Mouse (Mus musculus) gastrocnemius, adult 2 months (tissue): Measurements from ENCODE around the gene Tmem213. TPM values are rescaled to one million over a fixed set of nuclear protein-coding genes. Genes with fewer than 3 reads are reported as not detected.

Experiments used
- DNase-seq: peaks from one replicate; pipeline ENCODE4 v3.0.0; 2022
- H3K27ac ChIP-seq: fragments of 200-600 bp; 2 replicates; pipeline ENCODE4 v1.8.1; 2022; ENCODE audit warnings: mild to moderate bottlenecking
- H3K4me3 ChIP-seq: fragments of 200-600 bp; 2 replicates; pipeline ENCODE4 v1.8.1; 2022; ENCODE audit warnings: mild to moderate bottlenecking, moderate library complexity
- CTCF ChIP-seq: fragments of 200-600 bp; IDR thresholded peaks from 2 replicates; pipeline ENCODE4 v1.8.1; 2022; ENCODE audit warnings: antibody characterized with exemption, mild to moderate bottlenecking, moderate library complexity
- intact Hi-C: fragments of 180-260 bp; cut with DNase I; formaldehyde crosslinking; loops from one replicate; pipeline ENCODE4 v1.15.1; 2025
- long read RNA-seq, 2 experiments: library from polyadenylated mRNA; stranded (forward); transcript quantifications; one replicate each; pipeline ENCODE4 v2.0.0; 2021
- total RNA-seq, 2 experiments: library from RNA; stranded (reverse); gene quantifications; 2 replicates each; pipeline ENCODE4 v1.2.3; 2021

The Tmem213 gene
- total RNA-seq, result not detected
- long read RNA-seq, experiment 1, partial matches to known transcripts, result 0 of 1 reads
- long read RNA-seq, experiment 1, other reads (novel, unspliced or antisense), result 1 of 1 reads
- long read RNA-seq, experiment 2, result 0 reads

DNA sequence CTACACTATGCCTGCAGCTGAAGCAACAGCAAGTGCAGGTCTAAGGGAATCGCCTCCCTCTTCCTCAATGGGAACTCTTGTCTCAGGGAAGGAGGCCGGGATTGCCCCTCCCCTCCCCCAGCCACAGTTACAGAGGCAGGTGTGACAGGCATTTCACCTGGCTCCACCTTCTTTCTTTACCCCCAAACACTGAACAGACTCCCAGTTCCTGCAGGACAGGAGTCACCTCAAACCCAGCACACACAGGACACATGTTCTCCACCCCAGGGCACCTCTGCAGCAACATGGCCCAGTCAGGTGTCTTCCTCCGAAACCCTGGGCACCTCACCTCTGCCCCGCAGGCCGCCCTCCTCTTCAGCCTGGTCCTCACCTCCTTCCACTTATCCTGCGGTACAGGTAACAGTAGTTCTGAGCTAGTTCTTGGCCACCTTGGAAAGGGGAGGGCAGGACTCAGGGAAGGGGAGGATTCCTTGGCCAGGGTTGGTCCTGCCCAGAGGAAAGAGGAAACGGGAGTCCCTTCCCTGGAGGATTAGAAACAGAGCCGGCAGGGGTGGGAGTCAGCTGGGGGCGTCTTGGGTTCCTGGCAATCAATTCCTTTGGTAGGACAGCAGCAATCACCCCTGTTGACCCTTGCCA lies at the start of gene Tmem213:
Tmem213 (plus strand) TSS at position 96 of the 636 bp plus-strand sequence.
- TF ChIP-seq CTCF, result no peak
- no peak for DNase-seq
- H3K27ac ChIP-seq, result no peak within 1 kb of the TSS
- intact Hi-C loops, result no loop called here
- H3K4me3 ChIP-seq, result no peak within 1 kb of the TSS

- H3K27ac ChIP-seq, result no peak overlapping the region
- intact Hi-C loops, result loop anchor here (5.0 kb wide), 1 partner anchor 602 kb away; no protein-coding TSS in a partner anchor
- no peak overlapping the region for H3K4me3 ChIP-seq
- DNase-seq, result no peak
- no peak for TF ChIP-seq CTCF
These were observed 44.4 kb upstream of the Tmem213 start for GRCm38 (mm10) chr6:38064621-38065020.

- no peak for TF ChIP-seq CTCF
These were observed 43.9 kb upstream of the Tmem213 start for GRCm38 (mm10) chr6:38065122-38065500.

GRCm38 (mm10) chr6:38065501-38066122 lies 43.4 kb upstream of the Tmem213 start:
- Histone ChIP-seq H3K4me3 (0 out of 2 replicates have a peak overlapping the region, but pooled peaks have one; percentile 21), H3K27ac (no peak overlapping the region)
- intact Hi-C loops, result loop anchor here (1.0 to 5.0 kb wide), 3 partner anchors 59 to 603 kb away; no protein-coding TSS in a partner anchor
- TF ChIP-seq CTCF, result no peak
- DNase-seq, result no peak

More at GRCm38 (mm10) chr6:38065122-38065500, 43.9 kb upstream of the Tmem213 start:
- no peak for DNase-seq
- Histone ChIP-seq H3K27ac (no peak overlapping the region), H3K4me3 (no peak overlapping the region)
- intact Hi-C loops, result loop anchor here (5.0 kb wide), 1 partner anchor 603 kb away; no protein-coding TSS in a partner anchor

DNA sequence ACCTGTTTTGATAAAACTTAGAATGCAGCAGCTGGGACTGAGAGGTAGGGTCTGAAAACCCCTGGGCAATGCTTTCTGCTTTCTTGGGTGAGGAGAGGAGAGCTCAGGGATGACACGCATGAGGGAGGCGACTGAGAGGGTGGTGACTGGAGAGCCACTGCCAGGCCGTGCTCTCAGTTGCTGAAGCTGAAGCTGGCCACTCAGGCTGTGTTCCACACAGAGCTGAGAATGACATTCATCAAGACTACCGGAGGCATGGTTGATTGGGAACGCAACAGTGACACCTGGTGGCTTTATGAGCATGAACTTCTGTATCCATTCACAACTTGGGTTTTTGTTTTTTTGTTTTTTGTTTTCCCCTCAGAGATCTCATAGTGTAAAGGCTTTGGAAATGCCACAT lies 42.8 kb upstream of the Tmem213 start:
- Histone ChIP-seq H3K27ac (no peak overlapping the region), H3K4me3 (no peak overlapping the region)
- intact Hi-C loops, result loop anchor here (1.0 to 5.0 kb wide), 3 partner anchors 59 to 604 kb away; no protein-coding TSS in a partner anchor
- peak; percentile 79 for TF ChIP-seq CTCF
- peak; percentile 61 for DNase-seq

- no peak overlapping the region for H3K27ac ChIP-seq
- no peak for TF ChIP-seq CTCF
- DNase-seq, result no peak
- intact Hi-C loops, result no loop called here
- H3K4me3 ChIP-seq, result no peak overlapping the region
These were observed 37.8 kb upstream of the Tmem213 start for GRCm38 (mm10) chr6:38071256-38071655.

GRCm38 (mm10) chr6:38072137-38072796 lies 36.8 kb upstream of the Tmem213 start:
- no peak for TF ChIP-seq CTCF
- H3K4me3 ChIP-seq, result no peak overlapping the region
- intact Hi-C loops, result no loop called here
- DNase-seq, result no peak
- no peak overlapping the region for H3K27ac ChIP-seq

GRCm38 (mm10) chr6:38073592-38073991 lies 35.5 kb upstream of the Tmem213 start:
- no peak for TF ChIP-seq CTCF
- Histone ChIP-seq H3K4me3 (no peak overlapping the region), H3K27ac (no peak overlapping the region)
- intact Hi-C loops, result no loop called here
- no peak for DNase-seq

DNA sequence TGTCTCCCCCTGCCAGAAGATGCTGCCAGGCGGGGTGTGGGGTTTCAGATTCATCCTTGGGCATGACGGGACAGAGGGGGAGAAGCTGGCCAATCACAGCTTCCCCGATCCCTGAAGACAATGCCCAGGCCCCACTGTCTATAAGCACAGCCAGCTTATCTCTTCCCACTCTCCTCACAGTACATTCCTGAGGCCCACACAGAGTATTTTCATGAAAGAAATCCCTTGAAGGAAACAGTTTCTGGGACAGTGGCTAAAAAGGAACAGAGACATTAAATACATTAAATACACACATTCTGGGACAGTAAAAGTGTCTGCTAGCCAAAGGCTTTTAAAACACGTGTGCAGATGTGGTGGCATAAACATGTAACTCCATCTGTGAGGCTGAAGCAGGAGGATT lies 28.7 kb upstream of the Tmem213 start:
- H3K27ac ChIP-seq, result no peak overlapping the region
- intact Hi-C loops, result no loop called here
- peak; percentile 47 for DNase-seq

DNA sequence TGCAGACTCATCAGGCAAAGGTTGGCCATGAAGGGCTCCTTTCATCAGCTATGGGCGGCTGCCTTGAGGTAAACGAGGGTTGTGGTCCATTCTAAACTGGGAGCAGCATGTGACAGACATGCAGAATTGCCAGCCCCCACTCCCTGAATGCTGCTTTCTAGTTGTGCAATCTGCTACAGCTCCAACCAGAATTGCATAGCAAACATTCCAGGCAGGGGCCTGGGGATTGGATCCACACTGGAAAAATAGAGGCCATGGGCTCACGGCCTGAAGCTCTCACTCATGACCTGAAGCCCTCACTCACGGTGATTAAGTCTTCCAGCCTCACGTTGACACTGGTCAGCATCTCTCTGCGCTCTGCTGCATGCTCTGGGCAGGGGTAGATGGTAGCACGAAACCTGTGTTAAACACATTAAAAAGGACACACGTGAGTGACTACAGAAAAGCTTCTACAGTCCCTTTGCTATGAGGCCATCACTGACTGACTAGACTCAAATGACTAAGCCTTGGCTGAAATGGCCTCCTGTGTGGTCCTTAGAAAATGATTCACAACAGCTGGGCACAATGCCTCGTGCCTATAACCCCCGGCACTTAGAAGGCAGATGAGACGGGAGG lies 27.2 kb upstream of the Tmem213 start:
- intact Hi-C loops, result no loop called here
- Histone ChIP-seq H3K27ac (peak overlapping the region; percentile 46), H3K4me3 (no peak overlapping the region)
- peak; percentile 29 for DNase-seq
- TF ChIP-seq CTCF, result no peak

More for the DNA sequence above, 28.7 kb upstream of the Tmem213 start:
- H3K4me3 ChIP-seq, result no peak overlapping the region
- no peak for TF ChIP-seq CTCF

DNA sequence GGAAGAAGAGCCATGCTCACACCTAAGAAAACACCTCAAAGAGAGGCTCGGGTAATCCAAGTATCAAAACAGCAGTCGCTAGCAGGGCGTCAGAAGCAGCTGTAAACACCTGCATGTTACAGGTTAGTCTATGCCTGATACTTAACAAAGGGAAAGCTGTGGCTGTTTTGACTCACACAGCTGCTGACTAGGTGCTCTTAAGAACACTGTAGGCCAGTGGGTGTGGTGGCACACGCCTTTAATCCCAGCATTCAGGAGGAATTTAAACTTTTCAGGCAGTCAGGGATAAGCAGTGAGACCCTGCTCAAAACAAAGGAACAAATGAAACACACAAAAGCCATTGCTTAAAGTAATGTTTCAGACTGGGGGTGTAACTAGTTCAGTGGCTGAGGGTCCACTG lies 25.9 kb upstream of the Tmem213 start:
- DNase-seq, result no peak
- H3K4me3 ChIP-seq, result no peak overlapping the region
- intact Hi-C loops, result no loop called here
- H3K27ac ChIP-seq, result no peak overlapping the region
- TF ChIP-seq CTCF, result no peak

GRCm38 (mm10) chr6:38087242-38088026 lies 21.6 kb upstream of the Tmem213 start:
- no peak overlapping the region for H3K4me3 ChIP-seq
- DNase-seq, result no peak
- no peak overlapping the region for H3K27ac ChIP-seq
- intact Hi-C loops, result no loop called here
- TF ChIP-seq CTCF, result no peak
